Mouse (Mus musculus): ENCODE measurements around the gene Epb41l1. TPM values are rescaled to one million over a fixed set of nuclear protein-coding genes. Genes with fewer than 3 reads are reported as not detected.

The Epb41l1 gene
- polyA plus RNA-seq, 1 experiment from 2014 or later, result 1.1 TPM

GRCm38 (mm10) chr2:156486086-156486751 lies 65.5 kb downstream of the Epb41l1 start:
- Histone ChIP-seq H3K27ac (no peak overlapping the region), H3K4me1 (0 out of 2 replicates have a peak, but pooled peaks cover 6% of the 10 kb centered on the region), H3K27me3 (ENCODE audit: low read depth, poor library complexity, severe bottlenecking) (0 out of 2 replicates have a peak, but pooled peaks cover 14% of the 10 kb centered on the region), H3K4me3 (no peak overlapping the region), H3K36me3 (no peaks in the 10 kb centered on the region), H3K9me3 (replicated peaks) (no peaks in the 10 kb centered on the region)
- no peak for DNase-seq (ENCODE audit: low spot score)
- WGBS, result 94% methylated on average over 12 of the region's 12 CpGs

- H3K4me1 ChIP-seq, result 0 out of 2 replicates have a peak, but pooled peaks cover 6% of the 10 kb centered on the region
- H3K36me3 ChIP-seq, result no peaks in the 10 kb centered on the region
- WGBS, result 82% methylated on average over 10 of the region's 10 CpGs
- H3K4me3 ChIP-seq, result no peak overlapping the region
- H3K27me3 ChIP-seq (ENCODE audit: low read depth, poor library complexity, severe bottlenecking), result 0 out of 2 replicates have a peak, but pooled peaks cover 14% of the 10 kb centered on the region
- H3K9me3 ChIP-seq (replicated peaks), result no peaks in the 10 kb centered on the region
- no peak overlapping the region for H3K27ac ChIP-seq
- no peak for DNase-seq (ENCODE audit: low spot score)
Observed at GRCm38 (mm10) chr2:156487589-156488160, 67.0 kb downstream of the Epb41l1 start.

DNA sequence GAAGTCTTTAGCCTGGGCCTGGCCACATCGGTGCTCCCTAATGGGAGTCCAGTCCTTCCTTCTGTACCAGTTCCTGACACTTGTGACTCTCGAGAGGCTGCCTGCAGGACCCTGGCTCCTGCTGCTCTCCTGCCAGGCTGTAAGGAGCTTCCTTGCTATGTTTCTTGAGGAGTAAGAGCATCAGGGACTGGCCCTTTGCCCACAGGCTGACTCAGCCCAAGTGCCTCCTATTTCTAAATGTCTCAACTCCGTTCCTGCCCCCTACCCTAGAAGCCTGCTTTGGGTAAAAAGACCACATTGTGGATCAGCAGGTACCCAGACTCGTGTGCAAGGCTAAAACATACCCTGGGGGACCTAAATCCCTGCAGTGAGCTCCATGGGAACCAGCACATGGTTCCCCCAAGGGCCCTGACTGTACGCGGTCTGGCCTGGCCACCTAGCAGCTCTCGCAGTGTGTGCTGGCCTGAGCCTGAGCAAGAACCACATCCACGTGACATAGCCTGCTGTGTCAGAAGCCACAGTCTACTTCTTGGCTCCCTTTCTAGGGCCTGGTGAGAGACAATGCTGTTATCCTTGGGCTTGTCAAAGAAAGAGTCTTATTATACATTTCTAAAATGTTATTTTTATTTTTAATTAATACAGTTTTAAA lies 67.6 kb downstream of the Epb41l1 start:
- H3K27me3 ChIP-seq (ENCODE audit: low read depth, poor library complexity, severe bottlenecking), result 0 out of 2 replicates have a peak, but pooled peaks cover 14% of the 10 kb centered on the region
- no peak overlapping the region for H3K4me3 ChIP-seq
- WGBS, result 82% methylated on average over 8 of the region's 8 CpGs
- 0 out of 2 replicates have a peak, but pooled peaks cover 6% of the 10 kb centered on the region for H3K4me1 ChIP-seq
- no peaks in the 10 kb centered on the region for H3K36me3 ChIP-seq
- no peak overlapping the region for H3K27ac ChIP-seq
- DNase-seq (ENCODE audit: low spot score), result no peak
- no peaks in the 10 kb centered on the region for H3K9me3 ChIP-seq (replicated peaks)

- H3K4me1 ChIP-seq, result peaks cover 15% of the 10 kb centered on the region
- H3K9me3 ChIP-seq (replicated peaks), result no peaks in the 10 kb centered on the region
- H3K4me3 ChIP-seq, result no peak overlapping the region
- no peak for DNase-seq (ENCODE audit: low spot score)
- peaks cover 5% of the 10 kb centered on the region for H3K36me3 ChIP-seq
- H3K27me3 ChIP-seq (ENCODE audit: low read depth, poor library complexity, severe bottlenecking), result 0 out of 2 replicates have a peak, but pooled peaks cover under 1% of the 10 kb centered on the region
- H3K27ac ChIP-seq, result no peak overlapping the region
- WGBS, result 74% methylated on average over 11 of the region's 11 CpGs
Observed at GRCm38 (mm10) chr2:156490176-156490575, 69.5 kb downstream of the Epb41l1 start.

DNA sequence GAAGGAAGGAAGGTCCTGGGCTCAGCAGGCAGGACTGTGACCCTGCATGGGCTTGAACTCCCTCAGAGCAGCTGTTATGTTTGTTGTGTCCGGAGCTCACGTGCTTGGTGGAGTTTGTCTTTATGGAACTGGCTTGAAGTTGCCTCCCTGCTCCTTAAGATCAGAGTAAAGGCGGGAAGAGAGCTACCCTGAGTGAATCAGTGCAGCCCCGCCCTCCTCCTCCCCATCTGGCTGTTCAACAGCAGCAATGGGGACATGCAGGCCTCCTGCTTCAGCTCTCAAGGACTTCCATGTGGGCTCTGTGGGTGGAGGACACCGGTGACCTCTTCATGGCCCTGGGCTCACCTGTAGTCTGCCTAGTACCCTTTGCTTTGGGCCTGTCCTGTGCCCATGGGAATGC lies 71.1 kb downstream of the Epb41l1 start:
- 77% methylated on average over 5 of the region's 5 CpGs for WGBS
- H3K27ac ChIP-seq, result no peak overlapping the region

DNA sequence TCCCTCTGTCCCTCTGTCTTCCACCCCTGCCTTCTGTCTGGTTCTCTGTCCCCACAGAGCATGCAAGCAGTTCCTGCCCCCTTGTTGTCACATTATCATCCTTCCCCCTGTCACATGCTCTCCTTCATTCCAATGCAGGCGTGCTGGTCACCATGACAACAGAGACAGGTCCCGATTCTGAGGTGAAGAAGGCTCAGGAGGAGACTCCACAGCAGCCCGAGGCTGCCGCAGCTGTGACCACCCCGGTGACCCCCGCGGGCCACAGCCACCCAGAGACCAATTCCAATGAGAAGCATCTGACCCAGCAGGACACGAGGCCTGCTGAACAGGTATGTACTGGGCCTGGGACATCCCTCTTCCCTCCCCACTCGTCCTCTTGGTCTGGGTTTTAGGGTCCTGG lies 73.1 kb downstream of the Epb41l1 start:
- Histone ChIP-seq H3K4me1 (peaks cover 14% of the 10 kb centered on the region), H3K27me3 (ENCODE audit: low read depth, poor library complexity, severe bottlenecking) (no peaks in the 10 kb centered on the region), H3K36me3 (peaks cover 11% of the 10 kb centered on the region), H3K9me3 (replicated peaks) (no peaks in the 10 kb centered on the region), H3K4me3 (no peak overlapping the region), H3K27ac (no peak overlapping the region)
- 51% methylated on average over 9 of the region's 9 CpGs for WGBS
- no peak for DNase-seq (ENCODE audit: low spot score)

More for the DNA sequence above, 71.1 kb downstream of the Epb41l1 start:
- H3K36me3 ChIP-seq, result peaks cover 11% of the 10 kb centered on the region
- H3K9me3 ChIP-seq (replicated peaks), result no peaks in the 10 kb centered on the region
- H3K27me3 ChIP-seq (ENCODE audit: low read depth, poor library complexity, severe bottlenecking), result no peaks in the 10 kb centered on the region
- peaks cover 15% of the 10 kb centered on the region for H3K4me1 ChIP-seq
- no peak overlapping the region for H3K4me3 ChIP-seq
- no peak for DNase-seq (ENCODE audit: low spot score)

GRCm38 (mm10) chr2:156494465-156494864 lies 73.8 kb downstream of the Epb41l1 start:
- Histone ChIP-seq H3K4me3 (no peak overlapping the region), H3K27ac (no peak overlapping the region), H3K4me1 (peaks cover 20% of the 10 kb centered on the region), H3K9me3 (replicated peaks) (no peaks in the 10 kb centered on the region), H3K36me3 (peaks cover 11% of the 10 kb centered on the region), H3K27me3 (ENCODE audit: low read depth, poor library complexity, severe bottlenecking) (no peaks in the 10 kb centered on the region)
- no peak for DNase-seq (ENCODE audit: low spot score)
- WGBS, result 70% methylated on average over 9 of the region's 9 CpGs

DNA sequence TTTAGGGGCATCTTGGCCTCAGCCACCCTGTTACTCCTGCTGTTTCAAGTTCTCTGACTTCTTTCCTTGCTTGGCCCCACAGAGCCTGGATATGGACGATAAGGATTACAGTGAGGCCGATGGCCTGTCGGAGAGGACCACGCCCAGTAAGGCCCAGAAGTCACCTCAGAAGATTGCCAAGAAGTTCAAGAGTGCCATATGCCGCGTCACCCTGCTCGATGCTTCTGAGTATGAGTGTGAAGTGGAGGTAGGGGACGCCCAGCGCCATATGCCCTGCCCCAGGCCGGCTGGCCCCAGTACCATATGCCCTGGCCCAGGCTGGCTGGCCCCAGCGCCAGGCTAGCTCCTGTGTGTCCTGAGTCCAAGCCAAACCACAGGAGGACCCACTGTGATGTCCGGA lies 74.2 kb downstream of the Epb41l1 start:
- H3K27ac ChIP-seq, result 0 out of 2 replicates have a peak overlapping the region, but pooled peaks have one; percentile 26
- H3K4me3 ChIP-seq, result no peak overlapping the region
- DNase-seq (ENCODE audit: low spot score), result no peak
- no peaks in the 10 kb centered on the region for H3K27me3 ChIP-seq (ENCODE audit: low read depth, poor library complexity, severe bottlenecking)
- 90% methylated on average over 12 of the region's 12 CpGs for WGBS
- H3K36me3 ChIP-seq, result peaks cover 11% of the 10 kb centered on the region
- peaks cover 20% of the 10 kb centered on the region for H3K4me1 ChIP-seq
- no peaks in the 10 kb centered on the region for H3K9me3 ChIP-seq (replicated peaks)

DNA sequence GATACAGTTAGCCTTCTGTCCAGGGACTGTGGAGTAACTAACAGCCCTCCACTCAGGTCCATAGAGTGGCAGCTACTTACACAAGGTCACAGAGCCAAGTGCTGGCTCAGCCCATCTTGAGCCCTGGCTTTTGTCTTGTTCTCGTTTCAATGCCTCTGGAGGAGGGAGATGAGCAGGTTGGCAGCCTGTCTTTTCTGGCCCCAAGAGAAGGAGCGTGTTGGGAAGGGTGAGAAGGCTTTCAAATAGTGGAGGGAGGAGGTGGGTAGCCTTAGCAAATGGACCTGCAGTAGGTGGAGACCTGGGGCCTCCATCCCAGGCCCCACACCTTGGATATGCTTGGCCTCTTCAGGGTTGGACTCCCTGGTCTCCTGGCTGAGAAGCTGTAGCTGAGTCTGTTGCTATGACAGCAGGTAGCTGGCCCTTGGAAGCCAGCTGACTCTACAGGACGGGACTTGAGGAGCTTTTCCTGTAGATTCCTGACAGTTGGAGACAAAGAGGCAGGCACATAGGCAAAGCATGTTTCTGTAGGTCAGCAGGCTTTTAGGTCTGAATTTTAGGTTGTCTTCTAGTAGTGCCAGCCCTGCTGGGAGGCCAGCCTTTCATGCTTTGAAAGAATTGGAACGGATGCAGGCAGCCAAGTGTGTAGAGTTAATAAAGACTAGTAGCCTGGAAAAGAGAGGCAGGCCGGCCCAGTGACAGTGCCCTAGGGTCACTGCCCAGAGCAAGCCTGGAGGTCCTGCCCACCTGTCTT lies 76.3 kb downstream of the Epb41l1 start:
- H3K4me3 ChIP-seq, result no peak overlapping the region
- H3K4me1 ChIP-seq, result peaks cover 20% of the 10 kb centered on the region
- no peak for DNase-seq (ENCODE audit: low spot score)
- no peaks in the 10 kb centered on the region for H3K9me3 ChIP-seq (replicated peaks)
- no peaks in the 10 kb centered on the region for H3K27me3 ChIP-seq (ENCODE audit: low read depth, poor library complexity, severe bottlenecking)
- peak overlapping the region; percentile 26; the same call in 1 of the 2 replicates for H3K27ac ChIP-seq
- 78% methylated on average over 5 of the region's 5 CpGs for WGBS
- peaks cover 11% of the 10 kb centered on the region for H3K36me3 ChIP-seq

GRCm38 (mm10) chr2:156497915-156498314 lies 77.2 kb downstream of the Epb41l1 start:
- H3K27me3 ChIP-seq (ENCODE audit: low read depth, poor library complexity, severe bottlenecking), result no peaks in the 10 kb centered on the region
- 49% methylated on average over 5 of the region's 5 CpGs for WGBS
- H3K27ac ChIP-seq, result no peak overlapping the region
- no peaks in the 10 kb centered on the region for H3K9me3 ChIP-seq (replicated peaks)
- H3K36me3 ChIP-seq, result peaks cover 11% of the 10 kb centered on the region
- no peak overlapping the region for H3K4me3 ChIP-seq
- DNase-seq (ENCODE audit: low spot score), result peak; percentile 70
- H3K4me1 ChIP-seq, result peaks cover 20% of the 10 kb centered on the region

DNA sequence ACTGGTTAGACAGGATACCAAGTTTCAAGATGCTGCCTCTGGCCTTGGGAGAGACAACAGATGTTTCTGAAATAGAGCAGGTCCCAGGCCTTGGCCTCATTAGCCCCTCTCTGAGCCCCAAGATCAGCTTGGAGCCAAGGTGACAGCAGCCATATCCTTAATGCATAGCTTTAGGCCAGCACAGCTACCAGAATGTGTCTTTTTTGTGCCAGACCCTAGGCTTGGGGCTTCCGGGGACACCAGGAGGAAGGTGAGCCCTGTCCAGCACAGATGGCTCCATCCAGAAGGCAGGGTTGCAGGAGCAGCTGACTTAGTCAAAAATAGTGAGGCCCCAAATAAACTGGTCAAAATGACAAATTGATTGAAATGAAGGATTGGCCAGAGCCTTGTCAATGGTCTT lies 80.3 kb downstream of the Epb41l1 start:
- WGBS, result 91% methylated on average over 1 of the region's 1 CpGs
- Histone ChIP-seq H3K27ac (no peak overlapping the region), H3K9me3 (replicated peaks) (no peaks in the 10 kb centered on the region), H3K36me3 (no peaks in the 10 kb centered on the region), H3K27me3 (ENCODE audit: low read depth, poor library complexity, severe bottlenecking) (no peaks in the 10 kb centered on the region), H3K4me3 (no peak overlapping the region), H3K4me1 (peaks cover 11% of the 10 kb centered on the region)
- no peak for DNase-seq (ENCODE audit: low spot score)

- H3K36me3 ChIP-seq, result peaks cover 13% of the 10 kb centered on the region; the same call in 1 of the 2 replicates
- DNase-seq (ENCODE audit: low spot score), result no peak
- 90% methylated on average over 13 of the region's 13 CpGs for WGBS
- H3K27ac ChIP-seq, result no peak overlapping the region
- H3K27me3 ChIP-seq (ENCODE audit: low read depth, poor library complexity, severe bottlenecking), result no peaks in the 10 kb centered on the region
- H3K4me3 ChIP-seq, result no peak overlapping the region
- H3K9me3 ChIP-seq (replicated peaks), result no peaks in the 10 kb centered on the region
- no peaks in the 10 kb centered on the region; the same call in 1 of the 2 replicates for H3K4me1 ChIP-seq
Observed at GRCm38 (mm10) chr2:156505533-156505932, 84.8 kb downstream of the Epb41l1 start.

Measured in limb, embryonic 10.5 days (tissue).